Mouse (Mus musculus) spleen, adult 2 months (tissue): ENCODE measurements at regions not wholly inside any gene's neighbourhood (a gene's known extent, or its start where the extent isn't known, plus 50 kb on each side); places are given as distances from the start of the nearest gene placed in this dataset.

ENCODE experiments used
- DNase-seq, 2 experiments: peaks; one replicate each; pipeline versions ENCODE4 v3.0.0 to v3.0.0-alpha.2; 2012 to 2021; ENCODE audit warnings: low spot score in 2 of 2, low read depth in 1 of 2
- H3K27ac ChIP-seq: fragments of 200-500 bp; 2 replicates; pipeline ENCODE4 v1.5.1; 2012; ENCODE audit warnings: low read length, inconsistent platforms; ENCODE audit not compliant: insufficient read depth
- H3K27me3 ChIP-seq: fragments of 200-500 bp; 2 replicates; pipeline ENCODE4 v1.6.1; 2012; ENCODE audit warnings: mild to moderate bottlenecking, moderate library complexity, low read length, inconsistent platforms; ENCODE audit not compliant: control insufficient read depth, insufficient read depth
- H3K36me3 ChIP-seq: fragments of 200-500 bp; 2 replicates; pipeline ENCODE4 v1.6.1; 2012; ENCODE audit warnings: mild to moderate bottlenecking, low read length, inconsistent platforms; ENCODE audit not compliant: control insufficient read depth, insufficient read depth
- H3K4me1 ChIP-seq: fragments of 200-500 bp; 2 replicates; pipeline ENCODE4 v1.6.1; 2011; ENCODE audit warnings: inconsistent platforms; ENCODE audit not compliant: control insufficient read depth, insufficient read depth, insufficient read length
- H3K4me3 ChIP-seq: fragments of 200-500 bp; 2 replicates; pipeline ENCODE4 v1.5.1; 2011; ENCODE audit warnings: mild to moderate bottlenecking, inconsistent platforms; ENCODE audit not compliant: insufficient read depth, insufficient read length; ENCODE audit errors: extremely low read depth
- CTCF ChIP-seq: fragments of 200-500 bp; IDR thresholded peaks from 2 replicates; pipeline ENCODE4 v1.5.1; 2011; ENCODE audit warnings: mild to moderate bottlenecking, inconsistent platforms; ENCODE audit not compliant: insufficient read depth, insufficient read length, insufficient replicate concordance; ENCODE audit errors: extremely low read depth
- POLR2A ChIP-seq: fragments of 200-500 bp; IDR thresholded peaks from 2 replicates; pipeline ENCODE4 v1.6.1; 2011; ENCODE audit warnings: low read depth, low read length, inconsistent platforms
- WGBS: fragments of 180-500 bp; shearing (Covaris S2); methylation state at CpG from one replicate; pipeline ENCODE4 v1.1.7; 2018; 5-methylcytosine and 5-hydroxymethylcytosine counted together

- 79% methylated on average over 22 of the region's 22 CpGs for WGBS
- Histone ChIP-seq H3K27ac (no peak overlapping the region), H3K27me3 (no peaks in the 10 kb centered on the region), H3K4me1 (no peaks in the 10 kb centered on the region), H3K4me3 (no peak overlapping the region), H3K36me3 (no peaks in the 10 kb centered on the region)
- TF ChIP-seq CTCF, result no peak
- TF ChIP-seq POLR2A, result no peak
- no peak for DNase-seq
Measured at GRCm38 (mm10) chr10:67458447-67459272, 76.6 kb upstream of the Egr2 start.

GRCm38 (mm10) chr10:67461321-67461720 is 74.0 kb upstream of the Egr2 start:
- no peaks in the 10 kb centered on the region for H3K27me3 ChIP-seq
- no peak for DNase-seq
- no peaks in the 10 kb centered on the region for H3K4me1 ChIP-seq
- TF ChIP-seq CTCF (no peak), POLR2A (no peak)
- H3K27ac ChIP-seq, result no peak overlapping the region
- no peak overlapping the region for H3K4me3 ChIP-seq
- 89% methylated on average over 1 of the region's 1 CpGs for WGBS
- no peaks in the 10 kb centered on the region for H3K36me3 ChIP-seq

GRCm38 (mm10) chr10:67461862-67462261 is 73.4 kb upstream of the Egr2 start:
- no peak overlapping the region for H3K4me3 ChIP-seq
- no peaks in the 10 kb centered on the region for H3K4me1 ChIP-seq
- TF ChIP-seq CTCF (no peak), POLR2A (no peak)
- WGBS, result 75% methylated on average over 1 of the region's 1 CpGs
- H3K27me3 ChIP-seq, result no peaks in the 10 kb centered on the region
- no peak overlapping the region for H3K27ac ChIP-seq
- no peak for DNase-seq
- no peaks in the 10 kb centered on the region for H3K36me3 ChIP-seq

GRCm38 (mm10) chr10:67468724-67469123 is 66.6 kb upstream of the Egr2 start:
- H3K36me3 ChIP-seq, result no peaks in the 10 kb centered on the region

GRCm38 (mm10) chr10:67473016-67473415 is 62.3 kb upstream of the Egr2 start:
- 96% methylated on average over 6 of the region's 6 CpGs for WGBS
- Histone ChIP-seq H3K27ac (no peak overlapping the region), H3K4me1 (no peaks in the 10 kb centered on the region), H3K4me3 (no peak overlapping the region), H3K36me3 (no peaks in the 10 kb centered on the region), H3K27me3 (no peaks in the 10 kb centered on the region)
- TF ChIP-seq CTCF, result no peak
- TF ChIP-seq POLR2A, result no peak
- DNase-seq, result no peak

More at GRCm38 (mm10) chr10:67468724-67469123, 66.6 kb upstream of the Egr2 start:
- DNase-seq, result no peak
- H3K27ac ChIP-seq, result no peak overlapping the region
- no peak overlapping the region for H3K4me3 ChIP-seq
- no peaks in the 10 kb centered on the region for H3K27me3 ChIP-seq
- WGBS, result 87% methylated on average over 8 of the region's 8 CpGs
- TF ChIP-seq CTCF (no peak), POLR2A (no peak)
- H3K4me1 ChIP-seq, result no peaks in the 10 kb centered on the region

GRCm38 (mm10) chr10:67474336-67474735 is 60.9 kb upstream of the Egr2 start:
- TF ChIP-seq CTCF (no peak), POLR2A (no peak)
- Histone ChIP-seq H3K27ac (no peak overlapping the region), H3K27me3 (no peaks in the 10 kb centered on the region), H3K36me3 (no peaks in the 10 kb centered on the region), H3K4me3 (no peak overlapping the region), H3K4me1 (no peaks in the 10 kb centered on the region)
- 77% methylated on average over 2 of the region's 2 CpGs for WGBS
- no peak for DNase-seq

- TF ChIP-seq POLR2A (no peak), CTCF (no peak)
- H3K4me3 ChIP-seq, result no peak overlapping the region
- H3K27me3 ChIP-seq, result no peaks in the 10 kb centered on the region
- no peaks in the 10 kb centered on the region for H3K36me3 ChIP-seq
- no peak overlapping the region for H3K27ac ChIP-seq
- H3K4me1 ChIP-seq, result no peaks in the 10 kb centered on the region; the same call in 1 of the 2 replicates
- 85% methylated on average over 14 of the region's 14 CpGs for WGBS
- no peak for DNase-seq
Measured at GRCm38 (mm10) chr10:67482268-67482667, 53.0 kb upstream of the Egr2 start.

GRCm38 (mm10) chr10:67483371-67483770 is 51.9 kb upstream of the Egr2 start:
- no peak for DNase-seq
- no peak overlapping the region for H3K4me3 ChIP-seq
- no peak for TF ChIP-seq CTCF
- no peak for TF ChIP-seq POLR2A
- no peaks in the 10 kb centered on the region; the same call in 1 of the 2 replicates for H3K4me1 ChIP-seq
- whole genome bisulfite sequencing, result 58% methylated on average over 7 of the region's 7 CpGs
- no peaks in the 10 kb centered on the region for H3K36me3 ChIP-seq
- no peak overlapping the region for H3K27ac ChIP-seq
- H3K27me3 ChIP-seq, result no peaks in the 10 kb centered on the region
